Mouse (Mus musculus): ENCODE data around the gene Ube2d3. TPM values are rescaled to one million over a fixed set of nuclear protein-coding genes. Genes with fewer than 3 reads are reported as not detected.

Ube2d3 gene
- 548 and 568 TPM in 2 replicates for polyA plus RNA-seq (2016; fragmentation: Nextera tagmentation; extraction: Ambion mirVana)

DNA sequence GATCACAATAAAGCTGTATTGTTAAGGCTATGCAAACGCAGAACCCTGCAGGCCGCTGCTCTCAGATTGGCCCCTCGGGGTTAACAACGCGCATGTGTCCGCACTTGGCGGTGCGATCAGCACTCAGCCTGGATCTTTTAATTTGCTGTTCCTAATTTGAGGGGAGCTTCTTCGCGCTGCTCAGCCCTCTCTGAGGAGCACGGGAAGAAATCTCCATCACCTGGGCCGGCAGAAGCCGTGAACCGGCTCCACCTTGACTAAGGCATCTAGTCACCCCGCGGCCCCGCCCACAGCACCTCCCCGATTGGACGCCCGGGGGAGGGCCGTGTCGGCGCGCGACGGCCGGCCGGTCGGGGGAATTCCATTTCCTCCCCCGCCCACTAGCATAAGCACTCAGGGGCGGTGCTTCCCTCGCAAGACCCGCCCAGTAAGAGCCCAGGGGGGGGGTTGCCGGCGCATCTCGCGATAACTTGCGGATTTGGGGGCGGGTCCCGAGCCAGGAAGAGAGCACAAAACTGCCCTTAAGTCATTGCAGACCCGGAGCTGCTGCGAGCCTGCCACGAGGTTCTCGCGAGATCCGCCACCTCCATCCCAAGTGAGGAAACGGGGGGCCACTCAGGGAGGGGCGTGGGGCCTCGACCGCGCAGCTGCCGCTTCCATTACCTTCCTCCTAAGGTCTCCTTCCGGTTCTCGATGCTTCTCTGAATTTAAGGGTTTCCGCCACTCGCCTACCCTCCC, at the start of gene Ube2d3:
Ube2d3 (plus strand) TSS at position 392 of the 738 bp plus-strand sequence.
- Histone ChIP-seq H3K27ac (replicated peaks) (peak within 1 kb of the TSS; percentile 100), H3K4me3 (peak within 1 kb of the TSS; percentile 91), H3K4me1 (peaks cover 33% of the 10 kb centered on the region), H3K36me3 (peaks cover 38% of the 10 kb centered on the region), H3K9me3 (replicated peaks) (no peaks in the 10 kb centered on the region), H3K27me3 (ENCODE audit: low read depth, poor library complexity, severe bottlenecking) (no peaks in the 10 kb centered on the region)
- peak; percentile 99 for DNase-seq (ENCODE audit: low spot score)
- WGBS, result under 1% methylated on average over 56 of the region's 56 CpGs

DNA sequence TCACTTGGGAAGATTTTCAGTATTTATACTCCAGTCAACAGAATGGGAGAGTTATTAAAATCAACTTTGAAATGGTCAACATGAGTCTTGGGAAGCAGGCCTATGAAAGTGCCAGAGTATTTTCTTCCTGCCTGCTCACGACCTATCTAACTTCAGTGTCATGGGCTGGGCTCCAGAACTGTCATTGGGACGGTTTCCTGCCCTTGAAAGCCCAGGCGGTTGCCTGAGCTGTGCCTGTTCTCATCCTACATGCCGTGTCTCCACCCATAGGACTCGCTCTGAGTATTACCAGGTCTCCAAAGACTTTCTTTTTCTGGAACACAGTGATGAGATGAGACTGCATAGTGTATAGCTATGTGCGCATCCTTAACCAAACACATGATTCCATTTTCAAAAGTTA, 44.8 kb upstream of the Ube2d3 start:
- H3K27ac ChIP-seq (replicated peaks), result no peak overlapping the region
- H3K4me3 ChIP-seq, result no peak overlapping the region
- no peaks in the 10 kb centered on the region for H3K9me3 ChIP-seq (replicated peaks)
- H3K4me1 ChIP-seq, result peaks cover 3% of the 10 kb centered on the region; the same call in 1 of the 2 replicates
- 86% methylated on average over 6 of the region's 6 CpGs for WGBS
- no peak for DNase-seq (ENCODE audit: low spot score)
- no peaks in the 10 kb centered on the region for H3K36me3 ChIP-seq
- no peaks in the 10 kb centered on the region for H3K27me3 ChIP-seq (ENCODE audit: low read depth, poor library complexity, severe bottlenecking)

DNA sequence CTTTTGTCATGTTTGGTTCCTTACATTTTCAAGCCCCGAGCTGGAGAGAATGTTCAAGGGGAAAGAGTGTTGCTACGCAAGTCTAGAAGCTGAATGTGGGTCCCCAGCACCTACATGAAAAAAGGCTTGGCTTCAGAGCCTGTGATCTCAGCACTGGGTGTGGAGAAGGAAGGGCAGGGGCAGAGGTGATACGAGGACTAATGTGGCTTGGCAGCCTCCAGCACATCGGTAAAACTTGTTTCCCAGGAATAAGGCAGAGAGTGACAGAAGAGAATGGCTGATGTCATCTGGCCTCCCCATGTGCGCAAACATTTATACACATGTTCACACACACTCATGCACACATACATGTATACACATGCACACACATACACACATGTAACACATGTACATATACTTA, 42.9 kb upstream of the Ube2d3 start:
- Histone ChIP-seq H3K36me3 (no peaks in the 10 kb centered on the region), H3K9me3 (replicated peaks) (no peaks in the 10 kb centered on the region), H3K4me3 (no peak overlapping the region), H3K4me1 (peaks cover 2% of the 10 kb centered on the region; the same call in 1 of the 2 replicates), H3K27me3 (ENCODE audit: low read depth, poor library complexity, severe bottlenecking) (no peaks in the 10 kb centered on the region), H3K27ac (replicated peaks) (no peak overlapping the region)
- no peak for DNase-seq (ENCODE audit: low spot score)
- WGBS, result 90% methylated on average over 5 of the region's 5 CpGs

DNA sequence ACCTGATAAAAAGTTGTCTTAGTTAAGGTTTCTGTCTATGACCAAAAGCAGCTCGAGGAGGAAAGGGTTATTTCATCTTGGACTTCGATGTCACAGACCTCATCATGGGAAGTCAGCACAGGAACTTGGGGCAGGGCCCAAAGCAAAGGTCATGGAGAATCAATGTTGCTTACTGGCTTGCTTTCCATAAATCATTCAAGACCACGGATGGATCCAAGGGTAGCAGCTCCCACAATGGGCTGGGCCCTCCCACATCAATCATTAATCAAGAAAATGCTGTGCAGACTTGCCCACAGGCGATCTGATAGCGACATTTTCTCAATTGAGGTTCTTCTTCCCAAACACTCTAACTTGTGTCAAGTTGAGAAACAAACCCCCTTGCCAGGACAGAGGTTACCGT, 41.9 kb upstream of the Ube2d3 start:
- no peaks in the 10 kb centered on the region for H3K27me3 ChIP-seq (ENCODE audit: low read depth, poor library complexity, severe bottlenecking)
- no peak overlapping the region for H3K4me3 ChIP-seq
- DNase-seq (ENCODE audit: low spot score), result no peak
- no peaks in the 10 kb centered on the region for H3K36me3 ChIP-seq
- no peak overlapping the region for H3K27ac ChIP-seq (replicated peaks)
- 84% methylated on average over 6 of the region's 6 CpGs for WGBS
- no peaks in the 10 kb centered on the region for H3K9me3 ChIP-seq (replicated peaks)
- peaks cover 3% of the 10 kb centered on the region; the same call in 1 of the 2 replicates for H3K4me1 ChIP-seq

DNA sequence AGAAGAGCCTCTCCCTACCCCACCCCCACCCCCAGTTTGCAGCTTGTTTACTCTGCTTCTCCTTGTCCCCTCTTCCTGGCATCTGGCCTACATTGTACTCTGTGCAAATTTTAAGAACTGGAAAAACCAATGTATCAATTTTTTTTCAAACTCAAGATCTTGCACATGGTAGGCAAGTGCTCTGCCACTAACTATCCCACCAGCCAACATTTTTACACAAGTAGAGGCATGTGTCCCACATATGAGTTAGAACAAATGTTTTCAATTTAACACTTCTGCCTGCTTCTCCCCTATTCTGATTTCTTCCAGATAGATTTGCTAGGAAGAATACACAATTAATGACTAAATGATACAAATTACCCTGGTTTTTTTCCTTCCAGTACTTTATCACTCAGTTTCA, 40.8 kb upstream of the Ube2d3 start:
- Histone ChIP-seq H3K4me1 (peaks cover 3% of the 10 kb centered on the region; the same call in 1 of the 2 replicates), H3K4me3 (no peak overlapping the region), H3K36me3 (no peaks in the 10 kb centered on the region), H3K27me3 (ENCODE audit: low read depth, poor library complexity, severe bottlenecking) (no peaks in the 10 kb centered on the region), H3K9me3 (replicated peaks) (no peaks in the 10 kb centered on the region), H3K27ac (replicated peaks) (no peak overlapping the region)
- no peak for DNase-seq (ENCODE audit: low spot score)

DNA sequence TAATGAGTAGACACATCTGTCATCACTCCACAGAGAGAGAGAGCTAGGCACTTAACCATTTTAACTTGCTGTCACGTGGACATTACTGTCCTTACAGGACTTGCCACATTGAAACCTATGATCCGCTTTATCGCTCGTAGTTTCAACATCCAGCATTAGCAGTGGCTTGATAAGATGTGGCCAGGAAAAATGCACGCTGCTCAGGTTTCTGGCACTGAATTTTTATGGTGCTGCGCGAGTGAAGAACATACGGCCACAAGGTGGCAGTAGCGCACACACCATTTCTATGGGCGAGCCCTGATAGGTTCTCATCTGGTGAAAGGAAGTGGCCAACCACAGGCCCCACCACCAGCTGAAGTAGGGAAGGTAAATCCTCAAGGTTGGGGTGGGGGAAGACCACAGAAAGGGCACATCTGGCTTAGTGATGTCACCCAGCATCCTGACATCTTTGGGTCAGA, 35.7 kb upstream of the Ube2d3 start:
- H3K27me3 ChIP-seq (ENCODE audit: low read depth, poor library complexity, severe bottlenecking), result no peaks in the 10 kb centered on the region
- H3K4me1 ChIP-seq, result peaks cover 3% of the 10 kb centered on the region; the same call in 1 of the 2 replicates
- no peak overlapping the region for H3K27ac ChIP-seq (replicated peaks)
- no peaks in the 10 kb centered on the region for H3K9me3 ChIP-seq (replicated peaks)
- H3K4me3 ChIP-seq, result no peak overlapping the region
- peaks cover 22% of the 10 kb centered on the region for H3K36me3 ChIP-seq
- DNase-seq (ENCODE audit: low spot score), result peak; percentile 81
- 19% methylated on average over 10 of the region's 10 CpGs for WGBS

DNA sequence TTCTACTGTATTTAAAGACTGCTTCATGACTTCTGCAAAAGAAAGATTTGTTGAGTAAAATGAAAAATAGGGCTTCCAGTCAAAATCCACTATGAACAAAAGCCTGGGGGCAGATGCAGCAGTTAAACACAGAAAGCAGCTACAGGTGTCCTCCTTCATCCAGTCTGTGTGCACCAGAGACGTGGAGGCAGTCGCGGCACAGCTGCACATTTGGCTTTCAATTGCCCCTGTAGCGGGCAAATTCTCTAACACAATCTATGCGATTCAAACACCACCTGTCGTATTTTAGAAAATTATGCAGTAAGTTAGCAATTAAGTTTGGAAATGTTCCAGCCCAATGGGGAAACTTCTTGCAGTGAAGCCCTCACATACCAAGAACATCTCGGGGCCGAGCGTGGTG, 34.7 kb upstream of the Ube2d3 start:
- H3K4me1 ChIP-seq, result peaks cover 3% of the 10 kb centered on the region; the same call in 1 of the 2 replicates
- no peak overlapping the region for H3K27ac ChIP-seq (replicated peaks)
- H3K9me3 ChIP-seq (replicated peaks), result no peaks in the 10 kb centered on the region
- WGBS, result 91% methylated on average over 9 of the region's 9 CpGs
- no peak overlapping the region for H3K4me3 ChIP-seq
- peaks cover 29% of the 10 kb centered on the region for H3K36me3 ChIP-seq
- no peaks in the 10 kb centered on the region for H3K27me3 ChIP-seq (ENCODE audit: low read depth, poor library complexity, severe bottlenecking)
- no peak for DNase-seq (ENCODE audit: low spot score)

DNA sequence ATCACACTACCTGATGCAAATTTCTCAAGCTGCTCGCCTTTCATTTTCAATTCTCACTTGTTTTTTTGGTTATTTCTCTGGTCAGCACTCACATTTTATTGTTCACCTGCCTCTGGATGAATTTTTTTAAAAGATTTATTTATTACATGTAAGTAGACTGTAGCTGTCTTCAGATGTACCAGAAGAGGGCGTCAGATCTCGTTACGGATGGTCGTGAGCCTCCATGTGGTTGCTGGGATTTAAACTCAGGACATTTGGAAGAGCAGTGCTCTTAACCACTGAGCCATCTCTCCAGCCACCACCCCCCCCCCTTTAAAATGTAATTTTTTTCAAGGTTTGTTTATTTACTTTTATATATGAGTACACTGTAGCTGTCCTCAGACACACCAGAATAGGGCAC, 34.1 kb upstream of the Ube2d3 start:
- H3K27me3 ChIP-seq (ENCODE audit: low read depth, poor library complexity, severe bottlenecking), result no peaks in the 10 kb centered on the region

DNA sequence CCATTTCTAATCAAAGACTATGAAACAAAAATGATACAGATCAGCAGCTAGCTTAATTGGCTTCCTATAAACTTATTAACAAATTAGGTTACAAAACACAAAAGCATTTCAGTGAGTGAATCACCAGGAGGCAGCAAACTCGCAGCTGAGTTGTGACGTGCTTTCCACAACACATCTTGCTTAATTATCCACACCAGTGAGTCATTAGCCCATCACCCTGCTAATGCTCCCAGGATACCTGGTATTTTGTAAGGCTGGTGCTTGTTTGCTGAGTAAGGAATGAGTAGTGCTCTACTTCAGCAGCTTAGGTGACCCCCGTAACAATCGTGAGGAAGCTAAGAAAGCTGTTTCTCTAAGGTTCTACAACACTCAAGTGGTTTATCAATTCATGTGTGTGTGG, 33.4 kb upstream of the Ube2d3 start:
- 90% methylated on average over 4 of the region's 4 CpGs for WGBS

More for the DNA sequence above, 34.1 kb upstream of the Ube2d3 start:
- peaks cover 33% of the 10 kb centered on the region for H3K36me3 ChIP-seq
- H3K4me1 ChIP-seq, result peaks cover 3% of the 10 kb centered on the region; the same call in 1 of the 2 replicates
- no peaks in the 10 kb centered on the region for H3K9me3 ChIP-seq (replicated peaks)
- no peak overlapping the region for H3K27ac ChIP-seq (replicated peaks)
- 79% methylated on average over 5 of the region's 5 CpGs for WGBS
- DNase-seq (ENCODE audit: low spot score), result no peak
- H3K4me3 ChIP-seq, result no peak overlapping the region

DNA sequence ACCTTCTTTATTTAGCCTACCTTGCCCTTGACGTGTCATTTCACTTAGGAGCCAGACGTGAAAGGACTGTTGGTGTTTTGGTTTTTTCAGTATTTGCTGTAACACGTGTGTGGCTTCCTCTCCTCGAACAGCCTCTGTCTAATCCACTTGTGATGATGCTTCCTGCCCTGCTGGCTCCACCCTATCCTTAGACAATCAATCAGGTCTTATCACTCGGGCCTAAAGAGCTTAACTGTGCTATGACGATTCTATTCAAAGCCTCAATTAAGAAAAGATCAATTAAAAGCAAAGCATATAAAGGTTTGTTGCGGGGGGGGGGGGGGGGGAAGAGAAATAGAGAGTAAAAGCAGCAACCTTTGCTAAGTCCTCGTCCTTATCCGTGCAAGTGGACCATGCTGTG, 30.6 kb upstream of the Ube2d3 start:
- 0 out of 2 replicates have a peak, but pooled peaks cover 4% of the 10 kb centered on the region for H3K9me3 ChIP-seq (replicated peaks)
- 82% methylated on average over 9 of the region's 9 CpGs for WGBS
- H3K4me3 ChIP-seq, result no peak overlapping the region
- no peaks in the 10 kb centered on the region for H3K27me3 ChIP-seq (ENCODE audit: low read depth, poor library complexity, severe bottlenecking)
- H3K27ac ChIP-seq (replicated peaks), result no peak overlapping the region
- peaks cover 12% of the 10 kb centered on the region for H3K4me1 ChIP-seq
- no peak for DNase-seq (ENCODE audit: low spot score)
- H3K36me3 ChIP-seq, result peaks cover 57% of the 10 kb centered on the region

More for the DNA sequence above, 33.4 kb upstream of the Ube2d3 start:
- Histone ChIP-seq H3K4me3 (no peak overlapping the region), H3K4me1 (peaks cover 3% of the 10 kb centered on the region; the same call in 1 of the 2 replicates), H3K27me3 (ENCODE audit: low read depth, poor library complexity, severe bottlenecking) (no peaks in the 10 kb centered on the region), H3K36me3 (peaks cover 40% of the 10 kb centered on the region), H3K27ac (replicated peaks) (no peak overlapping the region), H3K9me3 (replicated peaks) (0 out of 2 replicates have a peak, but pooled peaks cover 3% of the 10 kb centered on the region)
- no peak for DNase-seq (ENCODE audit: low spot score)

DNA sequence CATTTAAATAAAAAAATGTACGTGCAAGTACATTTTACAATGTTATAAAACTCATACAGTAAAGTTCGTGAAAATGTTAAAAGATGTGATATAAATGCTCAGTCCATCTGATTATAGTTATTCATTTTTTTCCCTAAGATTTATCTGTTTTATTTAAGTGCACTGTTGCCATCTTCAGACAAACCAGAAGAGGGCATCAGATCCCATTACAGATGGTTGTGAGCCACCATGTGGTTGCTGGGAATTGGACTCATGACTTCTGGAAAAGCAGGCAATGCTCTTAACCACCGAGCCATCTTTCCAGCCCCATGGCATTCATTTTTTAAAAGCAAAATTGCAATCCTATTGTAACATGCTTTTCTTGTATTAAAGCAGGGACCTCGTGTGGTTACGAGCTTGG, 28.7 kb upstream of the Ube2d3 start:
- Histone ChIP-seq H3K27ac (replicated peaks) (no peak overlapping the region), H3K9me3 (replicated peaks) (0 out of 2 replicates have a peak, but pooled peaks cover 4% of the 10 kb centered on the region), H3K4me3 (no peak overlapping the region), H3K36me3 (peaks cover 58% of the 10 kb centered on the region), H3K4me1 (peaks cover 29% of the 10 kb centered on the region), H3K27me3 (ENCODE audit: low read depth, poor library complexity, severe bottlenecking) (no peaks in the 10 kb centered on the region)
- DNase-seq (ENCODE audit: low spot score), result no peak
- 94% methylated on average over 5 of the region's 5 CpGs for WGBS

DNA sequence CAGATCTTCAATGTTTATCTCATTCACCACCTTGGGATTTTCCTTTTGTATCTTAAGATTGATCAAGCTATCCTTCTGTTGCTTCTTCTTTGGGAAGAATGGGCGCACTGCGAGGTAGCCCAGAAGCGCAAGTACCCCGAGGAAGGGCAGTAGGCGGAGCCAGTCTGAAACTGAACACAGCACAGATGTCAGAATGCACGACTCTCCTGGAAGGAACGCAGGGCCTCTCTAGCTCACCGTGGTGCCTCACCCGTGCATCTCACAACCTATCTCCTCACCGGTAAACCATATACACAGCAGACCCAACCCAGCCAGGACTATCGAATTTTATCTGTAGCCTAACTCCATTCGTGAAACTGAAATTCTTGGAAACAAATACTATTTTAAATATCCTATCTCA, 26.9 kb upstream of the Ube2d3 start:
- peaks cover 29% of the 10 kb centered on the region for H3K4me1 ChIP-seq
- no peak overlapping the region for H3K27ac ChIP-seq (replicated peaks)
- H3K4me3 ChIP-seq, result no peak overlapping the region
- 0 out of 2 replicates have a peak, but pooled peaks cover 4% of the 10 kb centered on the region for H3K9me3 ChIP-seq (replicated peaks)
- H3K36me3 ChIP-seq, result peaks cover 55% of the 10 kb centered on the region
- H3K27me3 ChIP-seq (ENCODE audit: low read depth, poor library complexity, severe bottlenecking), result no peaks in the 10 kb centered on the region
- 93% methylated on average over 12 of the region's 12 CpGs for WGBS
- DNase-seq (ENCODE audit: low spot score), result no peak

DNA sequence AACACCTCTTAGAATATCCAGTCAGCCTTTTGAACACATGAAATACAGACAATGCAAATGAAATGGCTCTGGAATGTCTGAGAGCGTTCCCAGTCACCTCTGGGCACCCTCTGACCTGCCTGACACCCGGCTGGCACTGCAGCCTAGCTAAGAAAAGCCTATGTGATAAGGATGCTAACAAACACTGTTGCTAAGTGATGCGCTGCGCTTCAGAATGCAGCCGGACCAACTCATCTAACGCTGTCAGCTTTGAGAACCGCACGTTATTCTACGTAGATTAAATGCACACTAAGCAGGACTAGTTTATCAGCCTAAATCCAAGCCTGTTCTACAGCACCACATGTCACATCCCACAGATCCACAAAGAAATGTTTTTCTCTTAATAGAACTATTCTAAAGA, 26.1 kb upstream of the Ube2d3 start:
- DNase-seq (ENCODE audit: low spot score), result peak; percentile 53
- WGBS, result 52% methylated on average over 9 of the region's 9 CpGs

More for the DNA sequence above, 26.1 kb upstream of the Ube2d3 start:
- Histone ChIP-seq H3K4me3 (no peak overlapping the region), H3K4me1 (peaks cover 29% of the 10 kb centered on the region), H3K9me3 (replicated peaks) (0 out of 2 replicates have a peak, but pooled peaks cover 4% of the 10 kb centered on the region), H3K27me3 (ENCODE audit: low read depth, poor library complexity, severe bottlenecking) (no peaks in the 10 kb centered on the region), H3K27ac (replicated peaks) (no peak overlapping the region; the same call in 1 of the 2 replicates), H3K36me3 (peaks cover 55% of the 10 kb centered on the region)
